Mouse (Mus musculus) midbrain, embryonic 15.5 days (tissue): Measurements from ENCODE around the gene Prrc2a. TPM values are rescaled to one million over a fixed set of nuclear protein-coding genes. Genes with fewer than 3 reads are reported as not detected.

ENCODE experiments used
- ATAC-seq: fragments of 200-750 bp; cut with Nextera tagmentation; replicated peaks from 2 replicates; pipeline ENCODE4 v1.8.0; 2017; ENCODE audit warnings: moderate TSS enrichment
- H3K27ac ChIP-seq: fragments of 300-500 bp; sonication (generic); 2 replicates; pipeline ENCODE4 v1.5.1; 2015; ENCODE audit warnings: mild to moderate bottlenecking, inconsistent platforms
- H3K27me3 ChIP-seq: fragments of 300-500 bp; sonication (generic); replicated peaks from 2 replicates; pipeline ENCODE4 v1.6.1; 2015; ENCODE audit warnings: inconsistent platforms
- H3K36me3 ChIP-seq: fragments of 300-500 bp; sonication (generic); replicated peaks from 2 replicates; pipeline ENCODE4 v1.6.1; 2015; ENCODE audit warnings: inconsistent platforms
- H3K4me1 ChIP-seq: fragments of 300-500 bp; sonication (generic); 2 replicates; pipeline ENCODE4 v1.6.1; 2015; ENCODE audit warnings: inconsistent platforms
- H3K4me2 ChIP-seq: fragments of 300-500 bp; sonication (generic); 2 replicates; pipeline ENCODE4 v1.6.1; 2015; ENCODE audit warnings: inconsistent platforms, mild to moderate bottlenecking, moderate library complexity
- H3K4me3 ChIP-seq: fragments of 300-500 bp; sonication (generic); 2 replicates; pipeline ENCODE4 v1.5.1; 2015; ENCODE audit warnings: mild to moderate bottlenecking, inconsistent platforms
- H3K9ac ChIP-seq: fragments of 300-500 bp; sonication (generic); 2 replicates; pipeline ENCODE4 v1.6.1; 2015; ENCODE audit warnings: mild to moderate bottlenecking, inconsistent platforms
- H3K9me3 ChIP-seq: fragments of 300-500 bp; sonication (generic); 2 replicates; pipeline ENCODE4 v1.6.1; 2016; ENCODE audit warnings: inconsistent platforms
- WGBS: fragments of 180-500 bp; shearing (Covaris S2); methylation state at CpG from one replicate; pipeline ENCODE4 v1.1.7; 2015; ENCODE audit warnings: mixed read lengths; 5-methylcytosine and 5-hydroxymethylcytosine counted together
- polyA plus RNA-seq: library from polyadenylated mRNA; unstranded; fragments of >200 nt; fragmentation: Nextera tagmentation; extraction: Ambion mirVana; gene quantifications from 2 replicates; pipeline ENCODE4 v1.2.1, GENCODE M21; 2015

Gene Prrc2a
- polyA plus RNA-seq, 1 experiment from 2014 or later, result 203 TPM

GRCm38 (mm10) chr17:35157254-35157653 is 7.4 kb downstream of the Prrc2a start:
- Histone ChIP-seq H3K4me2 (no peak overlapping the region), H3K4me3 (no peak overlapping the region), H3K36me3 (peaks cover 95% of the 10 kb centered on the region), H3K9me3 (no peaks in the 10 kb centered on the region), H3K9ac (no peak overlapping the region), H3K27ac (no peak overlapping the region), H3K27me3 (no peaks in the 10 kb centered on the region), H3K4me1 (peaks cover 12% of the 10 kb centered on the region)
- 94% methylated on average over 8 of the region's 8 CpGs for WGBS
- no peak for ATAC-seq

- WGBS, result 93% methylated on average over 33 of the region's 33 CpGs
- H3K4me2 ChIP-seq, result no peak overlapping the region
- H3K27ac ChIP-seq, result no peak overlapping the region
- H3K27me3 ChIP-seq, result no peaks in the 10 kb centered on the region
- no peak overlapping the region for H3K4me3 ChIP-seq
- H3K36me3 ChIP-seq, result peaks cover 98% of the 10 kb centered on the region
- no peak for ATAC-seq
- H3K4me1 ChIP-seq, result peaks cover 6% of the 10 kb centered on the region
- H3K9me3 ChIP-seq, result no peaks in the 10 kb centered on the region
- H3K9ac ChIP-seq, result no peak overlapping the region
These were observed 8.1 kb downstream of the Prrc2a start for GRCm38 (mm10) chr17:35156461-35157200.

- no peaks in the 10 kb centered on the region for H3K27me3 ChIP-seq
- H3K36me3 ChIP-seq, result peaks cover 95% of the 10 kb centered on the region
- 93% methylated on average over 12 of the region's 12 CpGs for WGBS
- no peak overlapping the region for H3K4me3 ChIP-seq
- H3K27ac ChIP-seq, result no peak overlapping the region
- ATAC-seq, result no peak
- no peak overlapping the region for H3K4me2 ChIP-seq
- H3K9ac ChIP-seq, result no peak overlapping the region
- H3K9me3 ChIP-seq, result no peaks in the 10 kb centered on the region
- H3K4me1 ChIP-seq, result no peaks in the 10 kb centered on the region
These were observed 9.2 kb downstream of the Prrc2a start for GRCm38 (mm10) chr17:35155451-35155850.

- no peaks in the 10 kb centered on the region for H3K4me1 ChIP-seq
- H3K27ac ChIP-seq, result no peak overlapping the region
- H3K36me3 ChIP-seq, result peaks cover 97% of the 10 kb centered on the region
- no peak for ATAC-seq
- H3K4me2 ChIP-seq, result no peak overlapping the region
- H3K9ac ChIP-seq, result no peak overlapping the region
- WGBS, result 72% methylated on average over 7 of the region's 7 CpGs
- H3K27me3 ChIP-seq, result no peaks in the 10 kb centered on the region
- H3K9me3 ChIP-seq, result no peaks in the 10 kb centered on the region
- H3K4me3 ChIP-seq, result no peak overlapping the region
These were observed 10.1 kb downstream of the Prrc2a start for GRCm38 (mm10) chr17:35154616-35155015.

- WGBS, result 90% methylated on average over 4 of the region's 4 CpGs
- no peaks in the 10 kb centered on the region for H3K4me1 ChIP-seq
- no peak overlapping the region for H3K9ac ChIP-seq
- no peak for ATAC-seq
- H3K9me3 ChIP-seq, result no peaks in the 10 kb centered on the region
- H3K36me3 ChIP-seq, result peaks cover 97% of the 10 kb centered on the region
- H3K4me2 ChIP-seq, result no peak overlapping the region
- no peak overlapping the region for H3K27ac ChIP-seq
- no peak overlapping the region for H3K4me3 ChIP-seq
- no peaks in the 10 kb centered on the region for H3K27me3 ChIP-seq
These were observed 10.8 kb downstream of the Prrc2a start for GRCm38 (mm10) chr17:35153931-35154330.

GRCm38 (mm10) chr17:35153077-35153476 is 11.6 kb downstream of the Prrc2a start:
- no peak overlapping the region for H3K9ac ChIP-seq
- H3K4me2 ChIP-seq, result no peak overlapping the region
- peaks cover 97% of the 10 kb centered on the region for H3K36me3 ChIP-seq
- no peak overlapping the region for H3K4me3 ChIP-seq
- no peak for ATAC-seq
- H3K4me1 ChIP-seq, result no peaks in the 10 kb centered on the region
- WGBS, result 94% methylated on average over 9 of the region's 9 CpGs
- no peaks in the 10 kb centered on the region for H3K9me3 ChIP-seq
- no peaks in the 10 kb centered on the region for H3K27me3 ChIP-seq
- H3K27ac ChIP-seq, result no peak overlapping the region

- peaks cover 95% of the 10 kb centered on the region for H3K36me3 ChIP-seq
- no peak overlapping the region for H3K27ac ChIP-seq
- no peak overlapping the region for H3K4me2 ChIP-seq
- H3K9me3 ChIP-seq, result no peaks in the 10 kb centered on the region
- H3K4me3 ChIP-seq, result no peak overlapping the region
- ATAC-seq, result no peak
- no peak overlapping the region for H3K9ac ChIP-seq
- H3K4me1 ChIP-seq, result no peaks in the 10 kb centered on the region
- H3K27me3 ChIP-seq, result no peaks in the 10 kb centered on the region
- WGBS, result 92% methylated on average over 4 of the region's 4 CpGs
These were observed 12.6 kb downstream of the Prrc2a start for GRCm38 (mm10) chr17:35152121-35152520.

- no peaks in the 10 kb centered on the region for H3K4me1 ChIP-seq
- H3K4me3 ChIP-seq, result no peak overlapping the region
- H3K9ac ChIP-seq, result no peak overlapping the region
- 0 out of 2 replicates have a peak overlapping the region, but pooled peaks have one; percentile 45 for H3K27ac ChIP-seq
- no peaks in the 10 kb centered on the region for H3K9me3 ChIP-seq
- H3K36me3 ChIP-seq, result peaks cover 95% of the 10 kb centered on the region
- no peak for ATAC-seq
- no peak overlapping the region for H3K4me2 ChIP-seq
- 72% methylated on average over 5 of the region's 5 CpGs for WGBS
- no peaks in the 10 kb centered on the region for H3K27me3 ChIP-seq
These were observed 16.6 kb downstream of the Prrc2a start for GRCm38 (mm10) chr17:35147922-35148639.

GRCm38 (mm10) chr17:35147348-35147747 is 17.3 kb downstream of the Prrc2a start:
- 65% methylated on average over 3 of the region's 3 CpGs for WGBS
- ATAC-seq, result no peak
- Histone ChIP-seq H3K9ac (no peak overlapping the region), H3K4me1 (no peaks in the 10 kb centered on the region), H3K9me3 (no peaks in the 10 kb centered on the region), H3K27me3 (no peaks in the 10 kb centered on the region), H3K27ac (peak overlapping the region; percentile 45; the same call in 1 of the 2 replicates), H3K36me3 (peaks cover 95% of the 10 kb centered on the region), H3K4me3 (no peak overlapping the region), H3K4me2 (no peak overlapping the region)

- Histone ChIP-seq H3K9me3 (no peaks in the 10 kb centered on the region), H3K4me3 (no peak overlapping the region), H3K9ac (no peak overlapping the region), H3K27ac (no peak overlapping the region), H3K4me1 (no peaks in the 10 kb centered on the region), H3K27me3 (no peaks in the 10 kb centered on the region), H3K36me3 (peaks cover 95% of the 10 kb centered on the region), H3K4me2 (no peak overlapping the region)
- no peak for ATAC-seq
- WGBS, result 88% methylated on average over 5 of the region's 5 CpGs
These were observed 18.6 kb downstream of the Prrc2a start for GRCm38 (mm10) chr17:35146139-35146538.

GRCm38 (mm10) chr17:35141971-35142370 is 22.7 kb downstream of the Prrc2a start:
- 89% methylated on average over 6 of the region's 6 CpGs for WGBS
- H3K27me3 ChIP-seq, result no peaks in the 10 kb centered on the region
- no peaks in the 10 kb centered on the region for H3K9me3 ChIP-seq
- H3K4me1 ChIP-seq, result peaks cover 20% of the 10 kb centered on the region
- no peak for ATAC-seq
- no peak overlapping the region for H3K9ac ChIP-seq
- H3K4me2 ChIP-seq, result no peak overlapping the region
- no peak overlapping the region for H3K4me3 ChIP-seq
- H3K27ac ChIP-seq, result no peak overlapping the region
- peaks cover 88% of the 10 kb centered on the region for H3K36me3 ChIP-seq

GRCm38 (mm10) chr17:35140490-35140996 is 24.2 kb downstream of the Prrc2a start:
- no peak for ATAC-seq
- WGBS, result 74% methylated on average over 16 of the region's 16 CpGs
- no peak overlapping the region for H3K27ac ChIP-seq
- H3K4me2 ChIP-seq, result no peak overlapping the region
- H3K9ac ChIP-seq, result no peak overlapping the region
- no peak overlapping the region for H3K4me3 ChIP-seq
- peaks cover 29% of the 10 kb centered on the region for H3K4me1 ChIP-seq
- H3K36me3 ChIP-seq, result peaks cover 74% of the 10 kb centered on the region
- no peaks in the 10 kb centered on the region for H3K9me3 ChIP-seq
- no peaks in the 10 kb centered on the region for H3K27me3 ChIP-seq
